Mouse (Mus musculus): Measurements from ENCODE around the gene Ube2n.

DNA sequence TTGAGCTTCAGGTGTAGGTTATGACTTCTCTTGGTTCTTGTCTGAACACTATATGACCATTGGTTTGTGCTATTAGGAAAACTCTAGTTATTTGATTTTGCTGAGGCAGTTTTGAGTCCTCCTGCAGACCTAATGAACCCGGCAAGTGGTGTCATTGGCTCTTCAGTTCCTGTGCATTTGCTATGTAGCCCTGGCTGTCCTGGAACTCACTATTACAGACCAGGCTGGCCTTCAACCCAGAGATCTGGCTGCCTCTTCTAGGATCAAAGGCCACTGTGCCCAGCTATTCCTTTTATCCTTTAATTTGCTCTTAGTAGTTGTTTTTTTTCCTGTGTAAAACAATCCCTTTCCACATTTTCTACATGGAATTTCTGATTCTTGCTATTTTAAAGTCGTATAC, 28.4 kb downstream of the Ube2n start:
- no peak for TF ChIP-seq POU5F1 (IDR thresholded peaks at IDR 0.05; ENCODE audit: borderline replicate concordance, low read length)
- TF ChIP-seq CTCF (conservative IDR thresholded peaks at IDR 0.05; ENCODE audit: low read length) = no peak

Measured in E14TG2a.4 (cell line).